ENCODE assay signal across 10 mouse cellular contexts in genomic region chr7:115734137-115734536, GRCm38 (mm10).
DNase-seq lines count a peak whose midpoint lies in the region.
"Had no signal": no experiment of that assay in that cellular context is flagged by ENCODE, and none has a peak within 500 bp of the region (broad histone marks: within the 10 kb centered on the region; RNA-seq: fewer than 3 reads in every experiment).

No protein-coding gene starts in this region.

- H3K9me3 ChIP-seq in megakaryocyte, embryonic 14.5 days, result no peaks in the 10 kb centered on the region
- H3K9me3 ChIP-seq: limb, embryonic 12.5 days had no signal

- peak overlapping the region; percentile 85 for H3K4me3 ChIP-seq in megakaryocyte, embryonic 14.5 days (replicated peaks)
- H3K4me3 ChIP-seq: limb, embryonic 12.5 days had no signal

- H3K4me1 ChIP-seq in megakaryocyte, embryonic 14.5 days, result peaks cover 3% of the 10 kb centered on the region; the same call in 1 of the 2 replicates
- H3K4me1 ChIP-seq: limb, embryonic 12.5 days had no signal

- peak; percentile 30 for DNase-seq in retina, postnatal 1 day
- DNase-seq in retina, embryonic 14.5 days (ENCODE audit: low spot score), result no peak
- peak; percentile 28 for DNase-seq in c-Kit-positive CD71-positive TER-119-negative erythroid progenitor cells, embryonic 14.5 days (ENCODE audit: low read depth)
- DNase-seq in thymus, postnatal 4 days, result peak; percentile 53
- no peak for DNase-seq in heart, postnatal 4 days
- no peak for DNase-seq in cerebellum, adult 9-11 months
- DNase-seq: kidney, adult 2 months had no signal

- H3K27me3 ChIP-seq in megakaryocyte, embryonic 14.5 days (replicated peaks), result peaks cover 2% of the 10 kb centered on the region
- H3K27me3 ChIP-seq: limb, embryonic 12.5 days; Patski had no signal

- no peaks in the 10 kb centered on the region for H3K36me3 ChIP-seq in megakaryocyte, embryonic 14.5 days (replicated peaks; ENCODE audit: low read length)
- H3K36me3 ChIP-seq: limb, embryonic 12.5 days had no signal

Comparison
In these comparisons a context has a peak if more than half of its experiments do, and no peak if none do; other contexts are left out.
1. DNase-seq: peak in retina, postnatal 1 day (single experiment), c-Kit-positive CD71-positive TER-119-negative erythroid progenitor cells, embryonic 14.5 days (single experiment) and thymus, postnatal 4 days (single experiment); none in retina, embryonic 14.5 days (single experiment), heart, postnatal 4 days (single experiment) and cerebellum, adult 9-11 months (single experiment).